8 mouse cellular contexts compared by ENCODE assay signal in genomic region chr12:111413300-111413699, GRCm38 (mm10). TPM values are rescaled to one million over a fixed set of nuclear protein-coding genes. Genes with fewer than 3 reads are reported as not detected.
DNase-seq lines count a peak whose midpoint lies in the region; ATAC-seq lines count a peak whose summit lies in the region.

No protein-coding gene starts in this region.

- peak overlapping the region; percentile 60 for H3K27ac ChIP-seq in embryonic facial prominence, embryonic 15.5 days (replicated peaks)
- H3K27ac ChIP-seq in heart, embryonic 10.5 days, result peak overlapping the region; percentile 85
- H3K27ac ChIP-seq in kidney, embryonic 14.5 days (ENCODE audit: low read depth, low read length), result peak overlapping the region; percentile 56; the same call in 1 of the 2 replicates

- 1% methylated on average over 21 of the region's 21 CpGs for WGBS in embryonic facial prominence, embryonic 15.5 days
- under 1% methylated on average over 21 of the region's 21 CpGs for WGBS in heart, embryonic 10.5 days
- 1% methylated on average over 21 of the region's 21 CpGs for WGBS in kidney, embryonic 14.5 days

- DNase-seq in CD4-positive, CD25-positive, alpha-beta regulatory T cell, adult 2 months (ENCODE audit: low read depth, low spot score), result peak; percentile 79
- peak; percentile 96 for DNase-seq in heart, embryonic 10.5 days (ENCODE audit: low spot score)
- peak; percentile 90 for DNase-seq in liver
- DNase-seq in spleen, postnatal 36 days (ENCODE audit: low spot score in 2 of 2), result peak; percentile 65 to 74

- peak overlapping the region; percentile 35; the same call in 1 of the 2 replicates for H3K9ac ChIP-seq in embryonic facial prominence, embryonic 15.5 days
- peak overlapping the region; percentile 45; the same call in 1 of the 2 replicates for H3K9ac ChIP-seq in kidney, embryonic 14.5 days (ENCODE audit: low read depth, low read length)

- H3K4me2 ChIP-seq in embryonic facial prominence, embryonic 15.5 days (replicated peaks), result peak overlapping the region; percentile 66
- peak overlapping the region; percentile 49 for H3K4me2 ChIP-seq in kidney, embryonic 14.5 days (replicated peaks; ENCODE audit: low read depth, low read length)

- no peaks in the 10 kb centered on the region; the same call in 1 of the 2 replicates for H3K27me3 ChIP-seq in embryonic facial prominence, embryonic 15.5 days
- H3K27me3 ChIP-seq in heart, embryonic 10.5 days (ENCODE audit: insufficient read depth, poor library complexity, severe bottlenecking), result peaks cover 58% of the 10 kb centered on the region
- no peaks in the 10 kb centered on the region for H3K27me3 ChIP-seq in kidney, embryonic 14.5 days (ENCODE audit: control insufficient read depth, insufficient read depth, low read length)

- peaks cover 52% of the 10 kb centered on the region for H3K4me1 ChIP-seq in embryonic facial prominence, embryonic 15.5 days
- peaks cover 41% of the 10 kb centered on the region for H3K4me1 ChIP-seq in heart, embryonic 10.5 days
- H3K4me1 ChIP-seq in kidney, embryonic 14.5 days (ENCODE audit: control insufficient read depth, insufficient read depth, low read length), result peaks cover 22% of the 10 kb centered on the region

- H3K4me3 ChIP-seq in embryonic facial prominence, embryonic 15.5 days (replicated peaks), result peak overlapping the region; percentile 40
- peak overlapping the region; percentile 55 for H3K4me3 ChIP-seq in heart, embryonic 10.5 days
- H3K4me3 ChIP-seq in kidney, embryonic 14.5 days (ENCODE audit: low read length), result peak overlapping the region; percentile 32

- H3K9me3 ChIP-seq in embryonic facial prominence, embryonic 15.5 days (replicated peaks), result no peaks in the 10 kb centered on the region
- no peaks in the 10 kb centered on the region for H3K9me3 ChIP-seq in heart, embryonic 10.5 days
- no peaks in the 10 kb centered on the region for H3K9me3 ChIP-seq in kidney, embryonic 14.5 days (ENCODE audit: control insufficient read depth, low read length)

- no peak for ATAC-seq in CD4-positive, CD25-positive, alpha-beta regulatory T cell, adult 4 months
- peak; percentile 81 for ATAC-seq in embryonic facial prominence, embryonic 15.5 days (ENCODE audit: insufficient number of reproducible peaks, low FRiP score, low TSS enrichment, low read depth)
- ATAC-seq in kidney, embryonic 14.5 days (ENCODE audit: low FRiP score, low TSS enrichment), result peak; percentile 87
- ATAC-seq in monocyte, adult 5-6 weeks (replicated peaks; ENCODE audit: insufficient number of reproducible peaks, low FRiP score, low TSS enrichment, poor library complexity, severe bottlenecking), result peak; percentile 88

- H3K36me3 ChIP-seq in embryonic facial prominence, embryonic 15.5 days, result no peaks in the 10 kb centered on the region
- H3K36me3 ChIP-seq in heart, embryonic 10.5 days, result no peaks in the 10 kb centered on the region
- no peaks in the 10 kb centered on the region for H3K36me3 ChIP-seq in kidney, embryonic 14.5 days (ENCODE audit: control insufficient read depth, insufficient read depth, low read length)

RNA-seq across cellular contexts. Expression of gene Exoc3l4, which starts 3.5 kb away (rescaled TPM):
- not detected for polyA plus RNA-seq in CD4-positive, CD25-positive, alpha-beta regulatory T cell, adult 4 months (2017; shearing (Covaris generic))
- 10.6 and 11.1 TPM in 2 replicates for polyA plus RNA-seq in embryonic facial prominence, embryonic 15.5 days (2015; fragmentation: Nextera tagmentation; extraction: Ambion mirVana)
- polyA plus RNA-seq in heart, embryonic 10.5 days (2016; fragmentation: Nextera tagmentation; extraction: Ambion mirVana), result 14.5 and 14.6 TPM in 2 replicates
- 10.8 and 10.9 TPM in 2 replicates for polyA plus RNA-seq in kidney, embryonic 14.5 days (2014; fragmentation: Nextera tagmentation; extraction: Ambion mirVana)
- 1.1 TPM in 1 of 3 replicates, not detected in the others for total RNA-seq in monocyte, adult 5-6 weeks (2017)

RNA-seq across cellular contexts. Expression of gene Lbhd2, which starts 6.7 kb away (rescaled TPM):
- polyA plus RNA-seq in CD4-positive, CD25-positive, alpha-beta regulatory T cell, adult 4 months (2017; shearing (Covaris generic)), result not detected
- 3.7 and 5.0 TPM in 2 replicates for polyA plus RNA-seq in embryonic facial prominence, embryonic 15.5 days (2015; fragmentation: Nextera tagmentation; extraction: Ambion mirVana)
- polyA plus RNA-seq in heart, embryonic 10.5 days (2016; fragmentation: Nextera tagmentation; extraction: Ambion mirVana), result 0.21 and 0.30 TPM in 2 replicates
- 5.8 and 9.9 TPM in 2 replicates for polyA plus RNA-seq in kidney, embryonic 14.5 days (2014; fragmentation: Nextera tagmentation; extraction: Ambion mirVana)
- not detected in 3 replicates for total RNA-seq in monocyte, adult 5-6 weeks (2017)

RNA-seq across cellular contexts. Expression of gene Tnfaip2, which starts 29.0 kb away (rescaled TPM):
- not detected for polyA plus RNA-seq in CD4-positive, CD25-positive, alpha-beta regulatory T cell, adult 4 months (2017; shearing (Covaris generic))
- polyA plus RNA-seq in embryonic facial prominence, embryonic 15.5 days (2015; fragmentation: Nextera tagmentation; extraction: Ambion mirVana), result 11.8 and 17.6 TPM in 2 replicates
- 12.1 and 12.8 TPM in 2 replicates for polyA plus RNA-seq in heart, embryonic 10.5 days (2016; fragmentation: Nextera tagmentation; extraction: Ambion mirVana)
- polyA plus RNA-seq in kidney, embryonic 14.5 days (2014; fragmentation: Nextera tagmentation; extraction: Ambion mirVana), result 16.5 and 18.8 TPM in 2 replicates
- 25.9 to 40.4 TPM (median 27.4 TPM) in 3 replicates for total RNA-seq in monocyte, adult 5-6 weeks (2017)

RNA-seq across cellular contexts. Expression of gene Cdc42bpb, which starts 35.8 kb away (rescaled TPM):
- under 1 TPM; 0.32 to 0.43 TPM for polyA plus RNA-seq in CD4-positive, CD25-positive, alpha-beta regulatory T cell, adult 4 months (2017; shearing (Covaris generic))
- polyA plus RNA-seq in embryonic facial prominence, embryonic 15.5 days (2015; fragmentation: Nextera tagmentation; extraction: Ambion mirVana), result 33.2 and 36.1 TPM in 2 replicates
- 27.8 and 33.1 TPM in 2 replicates for polyA plus RNA-seq in heart, embryonic 10.5 days (2016; fragmentation: Nextera tagmentation; extraction: Ambion mirVana)
- 43.4 and 44.3 TPM in 2 replicates for polyA plus RNA-seq in kidney, embryonic 14.5 days (2014; fragmentation: Nextera tagmentation; extraction: Ambion mirVana)
- 37.5 to 41.2 TPM (median 40.7 TPM) in 3 replicates for total RNA-seq in monocyte, adult 5-6 weeks (2017)

Comparison
In these comparisons a context has a peak if more than half of its experiments do, and no peak if none do; other contexts are left out.
1. RNA of gene Exoc3l4, which starts 3.5 kb away (polyA plus RNA-seq): 14.5 to 14.6 TPM in heart, embryonic 10.5 days, 10.6 to 11.1 TPM in embryonic facial prominence, embryonic 15.5 days and 10.8 to 10.9 TPM in kidney, embryonic 14.5 days; not detected in CD4-positive, CD25-positive, alpha-beta regulatory T cell, adult 4 months; every median in the first group is over 10 times any median in the second.
2. RNA of gene Tnfaip2, which starts 29.0 kb away (polyA plus RNA-seq): 16.5 to 18.8 TPM in kidney, embryonic 14.5 days, 11.8 to 17.6 TPM in embryonic facial prominence, embryonic 15.5 days and 12.1 to 12.8 TPM in heart, embryonic 10.5 days; not detected in CD4-positive, CD25-positive, alpha-beta regulatory T cell, adult 4 months; every median in the first group is over 10 times any median in the second.
3. Peak in every context shown above with its lines, with median percentiles within 50 percentile points of each other: DNase-seq, H3K27ac ChIP-seq and H3K4me3 ChIP-seq.